In genomic region chr6:31165011-31165410, GRCm38 (mm10) we compare ENCODE assay signal across 27 mouse cellular contexts.
DNase-seq lines count a peak whose midpoint lies in the region; ATAC-seq and TF ChIP-seq lines count a peak whose summit lies in the region.
"Had no signal": no experiment of that assay in that cellular context is flagged by ENCODE, and none has a peak within 500 bp of the region (broad histone marks: within the 10 kb centered on the region; RNA-seq: fewer than 3 reads in every experiment).

No protein-coding gene starts in this region.

- no peak overlapping the region for H3K27ac ChIP-seq in intestine, embryonic 15.5 days
- no peak overlapping the region for H3K27ac ChIP-seq in stomach, embryonic 16.5 days (ENCODE audit: low read length)
- H3K27ac ChIP-seq in thymus, adult 2 months (ENCODE audit: control insufficient read depth, insufficient read depth, low read length): no peak overlapping the region
- H3K27ac ChIP-seq: embryonic facial prominence, embryonic 12.5 days; embryonic facial prominence, embryonic 15.5 days; gastrocnemius, adult 2 months; heart, embryonic 15.5 days; hindbrain, embryonic 10.5 days; hindbrain, embryonic 14.5 days; hindbrain, postnatal 0 days had no signal

- peaks cover 7% of the 10 kb centered on the region for H3K4me1 ChIP-seq in intestine, embryonic 15.5 days (replicated peaks)
- H3K4me1 ChIP-seq in stomach, embryonic 16.5 days (ENCODE audit: control insufficient read depth, insufficient read depth, low read length): no peaks in the 10 kb centered on the region; the same call in 1 of the 2 replicates
- H3K4me1 ChIP-seq in thymus, adult 2 months (replicated peaks; ENCODE audit: control insufficient read depth, insufficient read depth, low read length): no peaks in the 10 kb centered on the region; the same call in 1 of the 2 replicates
- H3K4me1 ChIP-seq: heart, embryonic 15.5 days had no signal

- no peaks in the 10 kb centered on the region for H3K27me3 ChIP-seq in intestine, embryonic 15.5 days (replicated peaks)
- no peaks in the 10 kb centered on the region for H3K27me3 ChIP-seq in stomach, embryonic 16.5 days (ENCODE audit: control insufficient read depth, insufficient read depth, low read length)
- no peaks in the 10 kb centered on the region for H3K27me3 ChIP-seq in thymus, adult 2 months (ENCODE audit: control insufficient read depth, insufficient read depth, low read length)
- H3K27me3 ChIP-seq: embryonic facial prominence, embryonic 12.5 days; embryonic facial prominence, embryonic 15.5 days; heart, embryonic 15.5 days had no signal

- H3K36me3 ChIP-seq in intestine, embryonic 15.5 days: no peaks in the 10 kb centered on the region
- H3K36me3 ChIP-seq in stomach, embryonic 16.5 days (ENCODE audit: control insufficient read depth, insufficient read depth, low read length): no peaks in the 10 kb centered on the region
- no peaks in the 10 kb centered on the region for H3K36me3 ChIP-seq in thymus, adult 2 months (ENCODE audit: control insufficient read depth, insufficient read depth, low read length)
- H3K36me3 ChIP-seq: embryonic facial prominence, embryonic 12.5 days; embryonic facial prominence, embryonic 15.5 days; heart, embryonic 15.5 days; hindbrain, embryonic 10.5 days had no signal

- no peaks in the 10 kb centered on the region for H3K9me3 ChIP-seq in intestine, embryonic 15.5 days
- H3K9me3 ChIP-seq in stomach, embryonic 16.5 days (replicated peaks; ENCODE audit: control insufficient read depth, low read length): no peaks in the 10 kb centered on the region
- H3K9me3 ChIP-seq: embryonic facial prominence, embryonic 12.5 days; embryonic facial prominence, embryonic 15.5 days; heart, embryonic 15.5 days; hindbrain, embryonic 10.5 days had no signal

- no peak overlapping the region for H3K4me2 ChIP-seq in intestine, embryonic 15.5 days (replicated peaks)
- H3K4me2 ChIP-seq in stomach, embryonic 16.5 days (ENCODE audit: low read depth, low read length): no peak overlapping the region
- H3K4me2 ChIP-seq: embryonic facial prominence, embryonic 12.5 days; embryonic facial prominence, embryonic 15.5 days; heart, embryonic 11.5 days; heart, embryonic 15.5 days; hindbrain, embryonic 14.5 days had no signal

- WGBS in intestine, embryonic 15.5 days: 55% methylated on average over 6 of the region's 6 CpGs
- whole genome bisulfite sequencing in large intestine, adult 2 months: 31% methylated on average over 6 of the region's 6 CpGs
- WGBS in stomach, embryonic 16.5 days: 64% methylated on average over 6 of the region's 6 CpGs
- 95% methylated on average over 6 of the region's 6 CpGs for WGBS in thymus, adult 2 months

- no peak overlapping the region for H3K9ac ChIP-seq in intestine, embryonic 15.5 days
- H3K9ac ChIP-seq in stomach, embryonic 16.5 days (ENCODE audit: low read length): no peak overlapping the region
- H3K9ac ChIP-seq: embryonic facial prominence, embryonic 12.5 days; embryonic facial prominence, embryonic 15.5 days; forebrain, postnatal 0 days; heart, embryonic 15.5 days; hindbrain, embryonic 14.5 days had no signal

- H3K4me3 ChIP-seq in intestine, embryonic 15.5 days (replicated peaks): no peak overlapping the region
- no peak overlapping the region for H3K4me3 ChIP-seq in stomach, embryonic 16.5 days (replicated peaks; ENCODE audit: low read length)
- H3K4me3 ChIP-seq in thymus, adult 2 months (ENCODE audit: control insufficient read depth, insufficient read depth, low read length): no peak overlapping the region
- H3K4me3 ChIP-seq: embryonic facial prominence, embryonic 12.5 days; embryonic facial prominence, embryonic 15.5 days; gastrocnemius, adult 2 months; heart, embryonic 15.5 days; hindbrain, embryonic 10.5 days had no signal

- peak; percentile 86 for DNase-seq in large intestine, adult 2 months (ENCODE audit: low read depth, low spot score)
- no peak for DNase-seq in right cerebral cortex, postnatal 4 days
- DNase-seq in kidney, adult 11 months: no peak
- DNase-seq in thymus, adult 2 months: no peak
- DNase-seq: adrenal gland, adult 2 months; adrenal gland, postnatal 14 days; cerebellum, adult 11 months; cerebellum, adult 2 months; cerebellum, adult 9-11 months; cerebellum, postnatal 25 days; forebrain, postnatal 0 days; gastrocnemius, adult 2 months; gastrocnemius, postnatal 14 days; heart, adult 11 months; heart, postnatal 10 days; heart, postnatal 36 days had no signal

- ATAC-seq in intestine, embryonic 15.5 days: peak; percentile 92
- ATAC-seq in stomach, embryonic 16.5 days (ENCODE audit: insufficient read depth, low FRiP score): peak; percentile 76; the same call in 1 of the 2 replicates
- ATAC-seq: CD4-positive, CD25-positive, alpha-beta regulatory T cell, adult 4 months; forebrain, embryonic 14.5 days; forebrain, postnatal 0 days; hindbrain, postnatal 0 days had no signal

- TF ChIP-seq POLR2A in thymus, adult 2 months (IDR thresholded peaks at IDR 0.05; ENCODE audit: control insufficient read depth, extremely low read depth, insufficient read depth, low read length, poor library complexity): no peak

- no peak for TF ChIP-seq CTCF in thymus, adult 2 months (IDR thresholded peaks at IDR 0.05; ENCODE audit: borderline replicate concordance, control insufficient read depth, extremely low read depth, insufficient read depth, low read length, poor library complexity)
